Mouse (Mus musculus) left cerebral cortex, adult 8-10 months (tissue): ENCODE data around the gene Olfr522. TPM values are rescaled to one million over a fixed set of nuclear protein-coding genes. Genes with fewer than 3 reads are reported as not detected.
A peak's percentile ranks its signal among the peaks of the same experiment; 100 is the strongest.
"Not testable (repeated sequence)": the region's sequence is repeated elsewhere in the genome, so short reads cannot be mapped to it uniquely, and the experiment has no call there.

ENCODE experiments used
- DNase-seq, 2 experiments: peaks; one replicate each; pipeline ENCODE4 v3.0.0; 2022; ENCODE audit warnings: low spot score in 2 of 2
- total RNA-seq, 4 experiments: library from RNA; stranded (reverse); gene quantifications; 2 replicates each; pipeline ENCODE4 v1.2.4; 2022

Olfr522 gene
- total RNA-seq, 4 experiments from 2014 or later, result not detected

GRCm38 (mm10) chr7:140167950-140168349 is 3.4 kb upstream of the Olfr522 start:
- DNase-seq, result no peak

GRCm38 (mm10) chr7:140160363-140160762 is 4.2 kb downstream of the Olfr522 start:
- no peak for DNase-seq

- DNase-seq, result peak; percentile 54 to 84
These were observed 10.2 kb downstream of the Olfr522 start, which contains the start of gene Sprn for GRCm38 (mm10) chr7:140154218-140154927. Gene Sprn (minus strand): TSS chr7:140154877.

- no peak for DNase-seq
These were observed 10.7 kb downstream of the Olfr522 start for GRCm38 (mm10) chr7:140153829-140154217.

GRCm38 (mm10) chr7:140153383-140153782 is 11.2 kb downstream of the Olfr522 start:
- DNase-seq, result peak in 1 of 2 experiments; percentile 54

GRCm38 (mm10) chr7:140144550-140144949 is 20.0 kb downstream of the Olfr522 start:
- DNase-seq, result no peak

- DNase-seq, result no peak
These were observed 23.2 kb downstream of the Olfr522 start for GRCm38 (mm10) chr7:140141350-140141749.

- DNase-seq, result peak in 1 of 2 experiments; percentile 43
These were observed 26.6 kb downstream of the Olfr522 start for GRCm38 (mm10) chr7:140138021-140138310.

GRCm38 (mm10) chr7:140137135-140138020 is 27.2 kb downstream of the Olfr522 start, which contains the start of gene Mtg1:
Gene Mtg1 (plus strand): TSS chr7:140137564.
- peak; percentile 95 to 98 for DNase-seq

- DNase-seq, result no peak
These were observed 29.3 kb downstream of the Olfr522 start for GRCm38 (mm10) chr7:140135106-140135770.

- DNase-seq, result not testable (repeated sequence)
These were observed 30.5 kb downstream of the Olfr522 start for GRCm38 (mm10) chr7:140134033-140134432.

- not testable (repeated sequence) for DNase-seq
These were observed 32.4 kb downstream of the Olfr522 start for GRCm38 (mm10) chr7:140132184-140132583.

GRCm38 (mm10) chr7:140127911-140128310 is 36.7 kb downstream of the Olfr522 start:
- DNase-seq, result no peak

- no peak for DNase-seq
These were observed 37.6 kb downstream of the Olfr522 start for GRCm38 (mm10) chr7:140126934-140127333.

- no peak for DNase-seq
These were observed 38.6 kb downstream of the Olfr522 start for GRCm38 (mm10) chr7:140126022-140126350.

GRCm38 (mm10) chr7:140125278-140126021 is 39.1 kb downstream of the Olfr522 start:
- DNase-seq, result peak; percentile 68 to 86

- no peak for DNase-seq
These were observed 40.2 kb downstream of the Olfr522 start for GRCm38 (mm10) chr7:140124382-140124781.

GRCm38 (mm10) chr7:140122765-140123164 is 41.8 kb downstream of the Olfr522 start:
- no peak for DNase-seq

- DNase-seq, result no peak
These were observed 43.1 kb downstream of the Olfr522 start for GRCm38 (mm10) chr7:140121338-140121910.

- no peak for DNase-seq
These were observed 44.1 kb downstream of the Olfr522 start for GRCm38 (mm10) chr7:140120484-140120883.
